Mouse (Mus musculus) heart, postnatal 0 days (tissue): Measurements from ENCODE around the gene Gm20441.

Source experiments
- CTCF ChIP-seq: IDR thresholded peaks from 2 replicates; pipeline ENCODE4 v1.5.1; 2016; ENCODE audit warnings: antibody characterized with exemption, control low read depth, low read depth
- EP300 ChIP-seq: IDR thresholded peaks from 2 replicates; pipeline ENCODE4 v1.6.1; 2016; ENCODE audit warnings: antibody characterized with exemption, low read depth

DNA sequence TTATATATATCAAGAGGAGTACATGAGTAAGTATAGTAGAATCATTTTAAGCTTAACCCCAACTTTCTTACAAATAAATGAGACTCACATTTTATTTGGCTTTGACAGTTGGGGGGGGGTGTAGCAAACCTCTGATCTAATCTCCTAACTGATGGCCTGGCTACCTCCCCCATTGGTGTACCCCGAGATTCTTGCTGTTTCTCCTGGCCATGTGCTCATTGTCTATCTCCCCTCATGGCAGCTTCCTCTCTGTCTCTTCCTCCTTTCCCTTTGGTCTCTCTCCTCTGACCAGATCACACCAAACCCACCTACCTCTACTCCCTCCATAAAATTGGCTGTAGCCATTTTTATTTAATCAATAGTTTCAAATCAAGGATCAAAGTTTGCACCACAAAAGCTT, 43.0 kb upstream of the Gm20441 start:
- TF ChIP-seq CTCF: no peak
- TF ChIP-seq EP300: no peak
